Mouse (Mus musculus): ENCODE data around the gene Rxfp2. TPM values are rescaled to one million over a fixed set of nuclear protein-coding genes. Genes with fewer than 3 reads are reported as not detected.

Gene Rxfp2
- not detected for polyA plus RNA-seq (2017; shearing (Covaris generic))

GRCm38 (mm10) chr5:150018656-150019055 is at the start of gene Rxfp2:
TSS of gene Rxfp2 (plus strand) at chr5:150018675.

DNA sequence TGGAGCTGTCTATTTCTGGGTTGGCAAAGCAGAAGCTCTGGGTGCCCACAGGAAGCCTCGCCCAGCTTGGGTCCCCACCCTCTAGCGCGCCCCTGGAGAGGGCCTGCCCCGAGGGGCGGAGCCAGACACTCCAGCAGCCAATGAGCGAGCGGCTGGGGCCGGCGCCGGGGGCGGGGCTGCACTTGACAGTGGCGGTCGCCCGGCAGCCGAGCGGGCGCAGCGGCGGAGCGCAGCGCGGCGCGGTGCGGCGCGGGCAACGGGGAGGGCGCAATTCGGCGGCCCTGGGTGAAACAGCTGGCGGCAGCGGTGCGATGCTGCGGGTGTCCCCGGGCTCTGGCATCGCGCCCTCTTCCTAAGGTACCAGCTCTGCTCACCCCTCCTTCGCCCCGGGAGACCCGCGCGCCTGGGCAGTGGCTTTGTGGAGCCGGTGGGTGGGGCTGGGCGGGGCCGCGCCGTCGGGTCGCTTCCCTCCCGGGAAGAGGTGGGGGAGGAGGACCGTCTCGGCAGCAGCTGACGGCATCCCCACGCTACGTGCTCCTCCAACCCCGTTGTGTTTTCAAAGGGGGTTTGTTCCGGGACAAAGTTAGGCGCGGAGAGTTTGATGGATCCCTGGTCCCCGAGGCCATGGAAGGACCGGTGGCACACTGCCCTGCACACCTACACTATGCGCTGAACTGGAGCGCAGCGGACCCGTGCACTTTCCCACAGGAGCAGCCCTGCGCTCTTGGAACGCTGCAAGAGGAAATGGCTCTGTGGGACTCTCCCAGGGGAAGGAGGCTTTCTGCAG is 100.2 kb downstream of the Rxfp2 start, which contains the start of gene Fry:
Fry (plus strand) TSS at position 191 of the 787 bp plus-strand sequence.

Other genes starting within 250 kb of the Rxfp2 start
- gene Fry, start 100.0 kb downstream of the Rxfp2 start, polyA plus RNA-seq (2017; shearing (Covaris generic)): 27.8 TPM

All from naive thymus-derived CD4-positive, alpha-beta T cell, adult 5 months (primary cell).